In the genomic region with DNA sequence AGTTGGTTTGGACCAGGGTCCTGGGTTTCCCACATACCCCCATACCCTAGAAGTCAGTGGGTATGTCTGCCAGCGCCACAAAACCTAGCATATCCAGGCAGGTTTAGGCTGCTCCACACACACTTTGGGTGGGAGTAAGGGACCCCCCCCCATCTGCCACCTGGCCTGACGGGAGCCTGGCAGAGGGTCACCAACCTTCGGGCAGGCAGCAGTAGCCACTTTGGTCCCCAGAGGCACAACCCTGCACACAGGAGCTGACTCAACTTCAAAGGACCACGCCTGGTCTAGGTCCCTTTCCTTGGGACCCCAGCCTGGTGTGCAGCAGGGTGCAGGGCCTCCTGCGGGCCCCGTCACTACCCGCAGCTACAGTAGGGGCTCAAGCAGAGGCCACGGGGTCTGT, we compare ENCODE assay signal across 22 mouse cellular contexts. TPM values are rescaled to one million over a fixed set of nuclear protein-coding genes. Genes with fewer than 3 reads are reported as not detected.
DNase-seq lines count a peak whose midpoint lies in the region; ATAC-seq and TF ChIP-seq lines count a peak whose summit lies in the region.
"Had no signal": no experiment of that assay in that cellular context is flagged by ENCODE, and none has a peak within 500 bp of the region (broad histone marks: within the 10 kb centered on the region; RNA-seq: fewer than 3 reads in every experiment).

No protein-coding gene starts in this region.

- H3K4me3 ChIP-seq in kidney, embryonic 15.5 days (replicated peaks), result no peak overlapping the region
- H3K4me3 ChIP-seq in E14TG2a.4 (replicated peaks; ENCODE audit: low read length), result peak overlapping the region; percentile 37; the same call in 1 of the 2 replicates
- peak overlapping the region; percentile 86 for H3K4me3 ChIP-seq in small intestine, adult 2 months (ENCODE audit: low read depth, low read length)
- H3K4me3 ChIP-seq: forebrain, embryonic 15.5 days; heart, embryonic 10.5 days; hindbrain, embryonic 12.5 days; midbrain, embryonic 12.5 days had no signal

- TF ChIP-seq POLR2A in small intestine, adult 2 months (IDR thresholded peaks at IDR 0.05; ENCODE audit: low read depth, low read length), result no peak

- peaks cover 38% of the 10 kb centered on the region for H3K36me3 ChIP-seq in kidney, embryonic 15.5 days
- H3K36me3 ChIP-seq in E14TG2a.4 (ENCODE audit: insufficient read depth, low read length), result peaks cover 4% of the 10 kb centered on the region
- H3K36me3 ChIP-seq in small intestine, adult 2 months (ENCODE audit: control insufficient read depth, insufficient read depth, low read length), result peaks cover 7% of the 10 kb centered on the region; the same call in 1 of the 2 replicates

- peak overlapping the region; percentile 83 for H3K27ac ChIP-seq in kidney, embryonic 15.5 days
- H3K27ac ChIP-seq in small intestine, adult 2 months (ENCODE audit: insufficient read depth, low read depth, low read length), result peak overlapping the region; percentile 71
- H3K27ac ChIP-seq: forebrain, embryonic 15.5 days; heart, embryonic 10.5 days; hindbrain, embryonic 12.5 days; midbrain, embryonic 12.5 days had no signal

- H3K4me2 ChIP-seq in kidney, embryonic 15.5 days, result no peak overlapping the region
- H3K4me2 ChIP-seq: forebrain, embryonic 15.5 days; hindbrain, embryonic 12.5 days; midbrain, embryonic 12.5 days had no signal

- TF ChIP-seq CTCF in E14TG2a.4 (conservative IDR thresholded peaks at IDR 0.05; ENCODE audit: low read length), result no peak
- TF ChIP-seq CTCF in small intestine, adult 2 months (IDR thresholded peaks at IDR 0.05; ENCODE audit: extremely low read depth, insufficient read length, insufficient replicate concordance, low read depth, low read length), result no peak

- ATAC-seq in kidney, embryonic 15.5 days (replicated peaks; ENCODE audit: low FRiP score), result no peak
- ATAC-seq: forebrain, embryonic 15.5 days; liver, postnatal 0 days; Patski had no signal

- H3K27me3 ChIP-seq in kidney, embryonic 15.5 days, result no peaks in the 10 kb centered on the region
- H3K27me3 ChIP-seq in E14TG2a.4 (ENCODE audit: insufficient read depth, low read length), result peaks cover 13% of the 10 kb centered on the region; the same call in 1 of the 2 replicates
- H3K27me3 ChIP-seq in small intestine, adult 2 months (ENCODE audit: control insufficient read depth, insufficient read depth, low read length), result no peaks in the 10 kb centered on the region
- H3K27me3 ChIP-seq: forebrain, embryonic 15.5 days; hindbrain, embryonic 12.5 days; midbrain, embryonic 12.5 days; Patski had no signal

- DNase-seq in cerebellum, adult 9-11 months, result peak; percentile 11
- DNase-seq in cerebellum, adult 11 months, result no peak
- DNase-seq in kidney, postnatal 36 days, result no peak
- DNase-seq in ovary, postnatal 10 days (ENCODE audit: low spot score), result no peak
- DNase-seq in thymus, adult 18-20 months, result no peak
- DNase-seq: adrenal gland, adult 8-10 months; cerebellum, postnatal 10 days; gastrocnemius, postnatal 36 days; liver, postnatal 0 days; thymus, postnatal 14 days had no signal

- WGBS in kidney, embryonic 15.5 days, result 71% methylated on average over 8 of the region's 8 CpGs
- WGBS in small intestine, adult 2 months, result 43% methylated on average over 8 of the region's 8 CpGs

- H3K9ac ChIP-seq in kidney, embryonic 15.5 days, result no peak overlapping the region
- H3K9ac ChIP-seq: forebrain, embryonic 15.5 days; hindbrain, embryonic 12.5 days; liver, postnatal 0 days; midbrain, embryonic 12.5 days had no signal

- H3K4me1 ChIP-seq in kidney, embryonic 15.5 days, result peaks cover 62% of the 10 kb centered on the region
- peaks cover 96% of the 10 kb centered on the region for H3K4me1 ChIP-seq in E14TG2a.4 (replicated peaks; ENCODE audit: low read depth, low read length)
- peaks cover 39% of the 10 kb centered on the region for H3K4me1 ChIP-seq in small intestine, adult 2 months (ENCODE audit: control insufficient read depth, insufficient read depth, insufficient read length, low read length)
- H3K4me1 ChIP-seq: forebrain, embryonic 15.5 days had no signal

- no peaks in the 10 kb centered on the region for H3K9me3 ChIP-seq in kidney, embryonic 15.5 days (replicated peaks)
- no peaks in the 10 kb centered on the region for H3K9me3 ChIP-seq in E14TG2a.4 (ENCODE audit: low read length)
- H3K9me3 ChIP-seq: forebrain, embryonic 15.5 days; heart, embryonic 10.5 days; hindbrain, embryonic 12.5 days; midbrain, embryonic 12.5 days had no signal

RNA-seq across cellular contexts. Expression of gene Misp, which starts 0.5 kb away (rescaled TPM):
- polyA plus RNA-seq in kidney, embryonic 15.5 days (2015; fragmentation: Nextera tagmentation; extraction: Ambion mirVana), result 14.9 and 15.2 TPM in 2 replicates
- 141 and 347 TPM in 2 replicates for polyA plus RNA-seq in small intestine, adult 2 months (2012; rRNA removed)

RNA-seq across cellular contexts. Expression of gene Palm, which starts 26.9 kb away (rescaled TPM):
- 144 and 158 TPM in 2 replicates for polyA plus RNA-seq in kidney, embryonic 15.5 days (2015; fragmentation: Nextera tagmentation; extraction: Ambion mirVana)
- 13.0 and 24.0 TPM in 2 replicates for polyA plus RNA-seq in small intestine, adult 2 months (2012; rRNA removed)

RNA-seq across cellular contexts. Expression of gene Prss57, which starts 29.5 kb away (rescaled TPM):
- polyA plus RNA-seq in kidney, embryonic 15.5 days (2015; fragmentation: Nextera tagmentation; extraction: Ambion mirVana), result 0.29 TPM in 1 of 2 replicates, not detected in the other
- 0.24 and 0.67 TPM in 2 replicates for polyA plus RNA-seq in small intestine, adult 2 months (2012; rRNA removed)
- polyA plus RNA-seq: embryonic facial prominence, embryonic 14.5 days; heart, embryonic 10.5 days; heart, postnatal 0 days; liver, adult 2 months; neural tube, embryonic 11.5 days; Patski had no signal

RNA-seq across cellular contexts. Expression of gene Ptbp1, which starts 34.0 kb away (rescaled TPM):
- polyA plus RNA-seq in kidney, embryonic 15.5 days (2015; fragmentation: Nextera tagmentation; extraction: Ambion mirVana), result 398 and 438 TPM in 2 replicates
- 150 and 285 TPM in 2 replicates for polyA plus RNA-seq in small intestine, adult 2 months (2012; rRNA removed)

RNA-seq across cellular contexts. Expression of gene Fstl3, which starts 43.2 kb away (rescaled TPM):
- polyA plus RNA-seq in kidney, embryonic 15.5 days (2015; fragmentation: Nextera tagmentation; extraction: Ambion mirVana), result 15.3 and 15.6 TPM in 2 replicates
- 16.0 and 19.6 TPM in 2 replicates for polyA plus RNA-seq in small intestine, adult 2 months (2012; rRNA removed)
